Mouse (Mus musculus) ES-E14 (cell line): ENCODE results near the gene Tlk1. TPM values are rescaled to one million over a fixed set of nuclear protein-coding genes. Genes with fewer than 3 reads are reported as not detected.
A peak's percentile ranks its signal among the peaks of the same experiment; 100 is the strongest.

Experiments
- DNase-seq: peaks from one replicate; pipeline ENCODE4 v3.0.0-alpha.2; 2013; ENCODE audit warnings: low read depth, low spot score
- H3K27ac ChIP-seq: 2 replicates; pipeline ENCODE4 v1.5.1; 2012; ENCODE audit warnings: low read depth, mild to moderate bottlenecking, low read length, moderate library complexity, mixed read lengths; ENCODE audit not compliant: poor library complexity, insufficient read depth, severe bottlenecking
- H3K36me3 ChIP-seq: 2 replicates; pipeline ENCODE4 v1.6.1; 2012; ENCODE audit warnings: mild to moderate bottlenecking, low read length, moderate library complexity, mixed read lengths; ENCODE audit not compliant: control insufficient read depth, poor library complexity, insufficient read depth, severe bottlenecking
- H3K4me1 ChIP-seq, 2 experiments: fragments of 150-350 bp in 1 of 2; sonication (generic) in 1 of 2; 2 replicates each; pipeline ENCODE4 v1.6.1; 2012; ENCODE audit warnings: low read length in 2 of 2, mild to moderate bottlenecking in 1 of 2, mixed read lengths in 1 of 2; ENCODE audit not compliant: control insufficient read depth in 2 of 2, insufficient read depth in 2 of 2, poor library complexity in 1 of 2
- H3K4me3 ChIP-seq, 2 experiments: fragments of 150-350 bp in 1 of 2; sonication (generic) in 1 of 2; 2 replicates each; pipeline ENCODE4 v1.5.1; 2012; ENCODE audit warnings: low read length in 2 of 2, low read depth in 1 of 2, mild to moderate bottlenecking in 1 of 2, mixed read lengths in 1 of 2; ENCODE audit not compliant: insufficient read depth in 1 of 2, poor library complexity in 1 of 2, severe bottlenecking in 1 of 2
- H3K9ac ChIP-seq: 2 replicates; pipeline ENCODE4 v1.6.1; 2012; ENCODE audit warnings: low read depth, mild to moderate bottlenecking, low read length, mixed read lengths; ENCODE audit not compliant: poor library complexity, insufficient read depth, severe bottlenecking
- H3K9me3 ChIP-seq: fragments of 150-350 bp; sonication (generic); 2 replicates; pipeline ENCODE4 v1.6.1; 2012; ENCODE audit warnings: low read depth, mild to moderate bottlenecking, low read length; ENCODE audit not compliant: control insufficient read depth, insufficient read depth
- CHD2 ChIP-seq: IDR thresholded peaks from 2 replicates; pipeline ENCODE4 v1.6.1; 2014; ENCODE audit warnings: mild to moderate bottlenecking, low read depth, low read length, inconsistent platforms
- HCFC1 ChIP-seq: IDR thresholded peaks from 2 replicates; pipeline ENCODE4 v1.6.1; 2012; ENCODE audit warnings: low read length, inconsistent platforms, borderline replicate concordance; ENCODE audit not compliant: insufficient read depth
- MAFK ChIP-seq: IDR thresholded peaks from 2 replicates; pipeline ENCODE4 v1.6.1; 2014; ENCODE audit warnings: mild to moderate bottlenecking, low read depth, low read length, inconsistent platforms; ENCODE audit not compliant: insufficient read depth
- ZC3H11A ChIP-seq: IDR thresholded peaks from 2 replicates; pipeline ENCODE4 v1.6.1; 2012; ENCODE audit warnings: low read depth, mild to moderate bottlenecking, inconsistent platforms, low read length, borderline replicate concordance
- ZNF384 ChIP-seq: IDR thresholded peaks from 2 replicates; pipeline ENCODE4 v1.6.1; 2012; ENCODE audit warnings: low read depth, low read length, inconsistent platforms
- in situ Hi-C, 2 experiments: fragments of 600-800 bp; cut with MboI; formaldehyde crosslinking; loops; one replicate each; pipeline ENCODE4 v1.15.1; 2025; ENCODE audit warnings: low sequenced_read_pairs in 2 of 2, inconsistent platforms in 1 of 2; ENCODE audit not compliant: unreplicated experiment in 2 of 2
- total RNA-seq: library from RNA; depleted of rRNA; stranded (reverse); fragments of 300-350 nt; gene quantifications from 2 replicates; pipeline ENCODE4 v1.2.3, GENCODE M21; 2012

The Tlk1 gene
- total RNA-seq, 1 experiment = 37.2 TPM

GRCm38 (mm10) chr2:70723610-70724243 lies 101.8 kb downstream of the Tlk1 start:
- no peak for DNase-seq
- peaks cover 22% of the 10 kb centered on the region for H3K36me3 ChIP-seq
- no peak overlapping the region for H3K9ac ChIP-seq
- no peaks in the 10 kb centered on the region for H3K4me1 ChIP-seq
- H3K27ac ChIP-seq = no peak overlapping the region
- no peak overlapping the region for H3K4me3 ChIP-seq
- in situ Hi-C loops = no loop called here
- no peaks in the 10 kb centered on the region for H3K9me3 ChIP-seq
- TF ChIP-seq CHD2 (no peak), ZC3H11A (no peak), ZNF384 (no peak), MAFK (no peak), HCFC1 (no peak)

GRCm38 (mm10) chr2:70710878-70711277 lies 114.7 kb downstream of the Tlk1 start:
- Histone ChIP-seq H3K4me3 (no peak overlapping the region), H3K9me3 (no peaks in the 10 kb centered on the region), H3K9ac (no peak overlapping the region), H3K36me3 (peaks cover 19% of the 10 kb centered on the region), H3K4me1 (peaks cover 0 to 12% of the 10 kb centered on the region in 2 experiments; a peak in 1 of 4 replicates), H3K27ac (no peak overlapping the region)
- in situ Hi-C loops = no loop called here
- TF ChIP-seq CHD2 (no peak), MAFK (no peak), HCFC1 (no peak), ZC3H11A (no peak), ZNF384 (no peak)
- no peak for DNase-seq

GRCm38 (mm10) chr2:70710236-70710635 lies 115.3 kb downstream of the Tlk1 start:
- H3K4me1 ChIP-seq = peaks cover 0 to 12% of the 10 kb centered on the region in 2 experiments; a peak in 1 of 4 replicates
- H3K9ac ChIP-seq = no peak overlapping the region
- H3K36me3 ChIP-seq = peaks cover 19% of the 10 kb centered on the region
- in situ Hi-C loops = no loop called here
- no peak overlapping the region for H3K4me3 ChIP-seq
- DNase-seq = no peak
- H3K9me3 ChIP-seq = no peaks in the 10 kb centered on the region
- no peak overlapping the region for H3K27ac ChIP-seq
- TF ChIP-seq ZNF384 (no peak), HCFC1 (no peak), CHD2 (no peak), MAFK (no peak), ZC3H11A (no peak)

- H3K9ac ChIP-seq = 0 out of 2 replicates have a peak overlapping the region, but pooled peaks have one; percentile 33
- H3K9me3 ChIP-seq = no peaks in the 10 kb centered on the region
- H3K4me3 ChIP-seq = no peak overlapping the region
- peak overlapping the region; percentile 51; the same call in 1 of the 2 replicates for H3K27ac ChIP-seq
- H3K4me1 ChIP-seq = peaks cover 0 to 15% of the 10 kb centered on the region in 2 experiments; a peak in 1 of 4 replicates
- TF ChIP-seq CHD2 (no peak), MAFK (peak; percentile 79)
- no peak for DNase-seq
- peaks cover 18% of the 10 kb centered on the region for H3K36me3 ChIP-seq
- in situ Hi-C loops = loop anchor here in 1 of 2 experiments (10.0 kb wide), 1 partner anchor 336 kb away; no protein-coding TSS in a partner anchor
These were observed 116.4 kb downstream of the Tlk1 start for GRCm38 (mm10) chr2:70708986-70709730.
